Mouse (Mus musculus): ENCODE measurements at regions not wholly inside any gene's neighbourhood (a gene's known extent, or its start where the extent isn't known, plus 50 kb on each side); places are given as distances from the start of the nearest gene placed in this dataset.

GRCm38 (mm10) chr13:110450526-110450925 lies 55.7 kb downstream of the Plk2 start:
- Histone ChIP-seq H3K4me2 (ENCODE audit: low read depth, severe bottlenecking) (no peak overlapping the region), H3K27ac (replicated peaks; ENCODE audit: low read depth, low read length) (no peak overlapping the region), H3K4me3 (ENCODE audit: low read depth, low read length) (no peak overlapping the region), H3K9ac (ENCODE audit: low read length) (no peak overlapping the region), H3K4me1 (ENCODE audit: control insufficient read depth, insufficient read depth, low read length) (no peaks in the 10 kb centered on the region; the same call in 1 of the 2 replicates), H3K9me3 (ENCODE audit: control insufficient read depth, low read length) (no peaks in the 10 kb centered on the region), H3K27me3 (ENCODE audit: control insufficient read depth, insufficient read depth, low read length) (no peaks in the 10 kb centered on the region), H3K36me3 (ENCODE audit: control insufficient read depth, insufficient read depth, low read length) (no peaks in the 10 kb centered on the region)
- 60% methylated on average over 1 of the region's 1 CpGs for WGBS
- ATAC-seq (ENCODE audit: insufficient number of reproducible peaks, low FRiP score, low TSS enrichment, low read depth) (no peak), DNase-seq (ENCODE audit: low spot score) (no peak)

- H3K4me2 ChIP-seq (ENCODE audit: low read depth, severe bottlenecking), result no peak overlapping the region
- H3K9me3 ChIP-seq (ENCODE audit: control insufficient read depth, low read length), result no peaks in the 10 kb centered on the region
- no peaks in the 10 kb centered on the region for H3K27me3 ChIP-seq (ENCODE audit: control insufficient read depth, insufficient read depth, low read length)
- 75% methylated on average over 6 of the region's 6 CpGs for WGBS
- no peak overlapping the region for H3K9ac ChIP-seq (ENCODE audit: low read length)
- H3K27ac ChIP-seq (replicated peaks; ENCODE audit: low read depth, low read length), result no peak overlapping the region
- H3K36me3 ChIP-seq (ENCODE audit: control insufficient read depth, insufficient read depth, low read length), result no peaks in the 10 kb centered on the region
- DNase-seq (ENCODE audit: low spot score) (no peak), ATAC-seq (ENCODE audit: insufficient number of reproducible peaks, low FRiP score, low TSS enrichment, low read depth) (no peak)
- H3K4me3 ChIP-seq (ENCODE audit: low read depth, low read length), result no peak overlapping the region
- H3K4me1 ChIP-seq (ENCODE audit: control insufficient read depth, insufficient read depth, low read length), result no peaks in the 10 kb centered on the region; the same call in 1 of the 2 replicates
Observed at GRCm38 (mm10) chr13:110452009-110452525, 57.2 kb downstream of the Plk2 start.

GRCm38 (mm10) chr13:110455085-110455484 lies 60.2 kb downstream of the Plk2 start:
- Histone ChIP-seq H3K9ac (ENCODE audit: low read length) (no peak overlapping the region), H3K4me3 (ENCODE audit: low read depth, low read length) (no peak overlapping the region), H3K9me3 (ENCODE audit: control insufficient read depth, low read length) (no peaks in the 10 kb centered on the region), H3K4me2 (ENCODE audit: low read depth, severe bottlenecking) (no peak overlapping the region), H3K4me1 (ENCODE audit: control insufficient read depth, insufficient read depth, low read length) (no peaks in the 10 kb centered on the region; the same call in 1 of the 2 replicates), H3K27me3 (ENCODE audit: control insufficient read depth, insufficient read depth, low read length) (no peaks in the 10 kb centered on the region), H3K36me3 (ENCODE audit: control insufficient read depth, insufficient read depth, low read length) (no peaks in the 10 kb centered on the region), H3K27ac (replicated peaks; ENCODE audit: low read depth, low read length) (no peak overlapping the region)
- 81% methylated on average over 4 of the region's 4 CpGs for WGBS
- no peak for ATAC-seq (ENCODE audit: insufficient number of reproducible peaks, low FRiP score, low TSS enrichment, low read depth)
- no peak for DNase-seq (ENCODE audit: low spot score)

GRCm38 (mm10) chr13:110455569-110456196 lies 60.8 kb downstream of the Plk2 start:
- 74% methylated on average over 5 of the region's 5 CpGs for WGBS
- H3K4me2 ChIP-seq (ENCODE audit: low read depth, severe bottlenecking), result no peak overlapping the region
- H3K9ac ChIP-seq (ENCODE audit: low read length), result no peak overlapping the region
- no peak for ATAC-seq (ENCODE audit: insufficient number of reproducible peaks, low FRiP score, low TSS enrichment, low read depth)
- no peaks in the 10 kb centered on the region for H3K27me3 ChIP-seq (ENCODE audit: control insufficient read depth, insufficient read depth, low read length)
- DNase-seq (ENCODE audit: low spot score), result no peak
- no peaks in the 10 kb centered on the region for H3K36me3 ChIP-seq (ENCODE audit: control insufficient read depth, insufficient read depth, low read length)
- no peaks in the 10 kb centered on the region for H3K9me3 ChIP-seq (ENCODE audit: control insufficient read depth, low read length)
- H3K27ac ChIP-seq (replicated peaks; ENCODE audit: low read depth, low read length), result no peak overlapping the region
- H3K4me3 ChIP-seq (ENCODE audit: low read depth, low read length), result no peak overlapping the region
- no peaks in the 10 kb centered on the region; the same call in 1 of the 2 replicates for H3K4me1 ChIP-seq (ENCODE audit: control insufficient read depth, insufficient read depth, low read length)

GRCm38 (mm10) chr13:110458701-110459100 lies 63.9 kb downstream of the Plk2 start:
- Histone ChIP-seq H3K27me3 (ENCODE audit: control insufficient read depth, insufficient read depth, low read length) (no peaks in the 10 kb centered on the region), H3K4me2 (ENCODE audit: low read depth, severe bottlenecking) (no peak overlapping the region), H3K4me3 (ENCODE audit: low read depth, low read length) (no peak overlapping the region), H3K27ac (replicated peaks; ENCODE audit: low read depth, low read length) (no peak overlapping the region), H3K9me3 (ENCODE audit: control insufficient read depth, low read length) (no peaks in the 10 kb centered on the region), H3K36me3 (ENCODE audit: control insufficient read depth, insufficient read depth, low read length) (no peaks in the 10 kb centered on the region), H3K9ac (ENCODE audit: low read length) (no peak overlapping the region), H3K4me1 (ENCODE audit: control insufficient read depth, insufficient read depth, low read length) (no peaks in the 10 kb centered on the region; the same call in 1 of the 2 replicates)
- DNase-seq (ENCODE audit: low spot score) (no peak), ATAC-seq (ENCODE audit: insufficient number of reproducible peaks, low FRiP score, low TSS enrichment, low read depth) (no peak)
- 61% methylated on average over 4 of the region's 4 CpGs for WGBS

DNA sequence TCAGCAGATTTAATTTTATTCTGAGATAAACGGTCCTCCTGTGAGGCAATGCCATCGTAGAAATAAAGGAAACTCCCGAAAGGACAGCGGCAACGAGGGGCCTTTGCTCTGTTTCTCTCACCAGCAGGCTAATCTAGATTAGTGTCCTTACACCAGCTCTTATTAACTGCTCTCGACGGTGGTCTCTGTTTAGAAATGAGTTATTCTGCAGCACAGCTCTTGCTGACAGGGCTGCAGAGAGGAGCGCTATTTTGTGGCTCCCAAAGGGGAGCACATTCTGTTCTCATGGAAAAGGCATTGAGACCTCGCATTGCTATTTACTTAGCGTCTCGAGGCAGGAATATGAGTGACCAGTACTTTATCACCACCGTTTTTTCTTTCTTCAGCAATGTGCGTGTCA lies 66.7 kb downstream of the Plk2 start:
- Histone ChIP-seq H3K27me3 (ENCODE audit: control insufficient read depth, insufficient read depth, low read length) (no peaks in the 10 kb centered on the region), H3K9me3 (ENCODE audit: control insufficient read depth, low read length) (no peaks in the 10 kb centered on the region), H3K9ac (ENCODE audit: low read length) (no peak overlapping the region), H3K4me2 (ENCODE audit: low read depth, severe bottlenecking) (no peak overlapping the region), H3K27ac (replicated peaks; ENCODE audit: low read depth, low read length) (no peak overlapping the region), H3K4me1 (ENCODE audit: control insufficient read depth, insufficient read depth, low read length) (no peaks in the 10 kb centered on the region), H3K4me3 (ENCODE audit: low read depth, low read length) (no peak overlapping the region), H3K36me3 (ENCODE audit: control insufficient read depth, insufficient read depth, low read length) (no peaks in the 10 kb centered on the region)
- ATAC-seq (ENCODE audit: insufficient number of reproducible peaks, low FRiP score, low TSS enrichment, low read depth) (no peak), DNase-seq (ENCODE audit: low spot score) (no peak)
- WGBS, result 75% methylated on average over 13 of the region's 13 CpGs

GRCm38 (mm10) chr13:110471526-110471925 lies 76.7 kb downstream of the Plk2 start:
- H3K27me3 ChIP-seq (ENCODE audit: control insufficient read depth, insufficient read depth, low read length), result no peaks in the 10 kb centered on the region
- H3K4me3 ChIP-seq (ENCODE audit: low read depth, low read length), result no peak overlapping the region
- no peaks in the 10 kb centered on the region for H3K9me3 ChIP-seq (ENCODE audit: control insufficient read depth, low read length)
- DNase-seq (ENCODE audit: low spot score) (no peak), ATAC-seq (ENCODE audit: insufficient number of reproducible peaks, low FRiP score, low TSS enrichment, low read depth) (no peak)
- no peak overlapping the region for H3K9ac ChIP-seq (ENCODE audit: low read length)
- WGBS, result 52% methylated on average over 4 of the region's 4 CpGs
- H3K4me2 ChIP-seq (ENCODE audit: low read depth, severe bottlenecking), result no peak overlapping the region
- no peak overlapping the region for H3K27ac ChIP-seq (replicated peaks; ENCODE audit: low read depth, low read length)
- H3K4me1 ChIP-seq (ENCODE audit: control insufficient read depth, insufficient read depth, low read length), result peaks cover 2% of the 10 kb centered on the region; the same call in 1 of the 2 replicates
- H3K36me3 ChIP-seq (ENCODE audit: control insufficient read depth, insufficient read depth, low read length), result no peaks in the 10 kb centered on the region

DNA sequence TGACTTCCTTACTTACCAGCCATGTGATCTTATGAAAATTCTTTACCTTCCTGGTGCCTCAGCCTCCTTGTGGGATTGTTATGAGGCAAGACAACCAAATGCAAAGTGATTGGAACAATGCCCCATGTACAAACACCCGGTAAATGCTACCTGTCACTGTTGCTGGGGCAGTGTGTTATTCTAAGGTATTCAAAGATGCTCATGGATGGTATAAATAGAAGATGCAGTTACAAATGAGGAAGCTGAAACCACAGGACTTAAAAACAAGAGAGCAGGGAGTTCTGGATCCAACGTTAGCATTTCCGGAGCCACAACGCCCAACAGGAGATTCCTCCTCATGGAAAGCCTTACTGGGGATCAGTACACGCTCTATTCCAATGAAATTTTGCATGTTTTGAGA lies 82.9 kb downstream of the Plk2 start:
- Histone ChIP-seq H3K27me3 (ENCODE audit: control insufficient read depth, insufficient read depth, low read length) (no peaks in the 10 kb centered on the region), H3K36me3 (ENCODE audit: control insufficient read depth, insufficient read depth, low read length) (no peaks in the 10 kb centered on the region), H3K9ac (ENCODE audit: low read length) (no peak overlapping the region), H3K4me2 (ENCODE audit: low read depth, severe bottlenecking) (no peak overlapping the region), H3K4me1 (ENCODE audit: control insufficient read depth, insufficient read depth, low read length) (no peaks in the 10 kb centered on the region), H3K4me3 (ENCODE audit: low read depth, low read length) (no peak overlapping the region), H3K27ac (replicated peaks; ENCODE audit: low read depth, low read length) (no peak overlapping the region), H3K9me3 (ENCODE audit: control insufficient read depth, low read length) (no peaks in the 10 kb centered on the region)
- WGBS, result 97% methylated on average over 5 of the region's 5 CpGs
- ATAC-seq (ENCODE audit: insufficient number of reproducible peaks, low FRiP score, low TSS enrichment, low read depth), result no peak
- DNase-seq (ENCODE audit: low spot score), result no peak
